Mouse (Mus musculus) G1E (cell line): ENCODE measurements around the gene Igsf9b. TPM values are rescaled to one million over a fixed set of nuclear protein-coding genes. Genes with fewer than 3 reads are reported as not detected.

ENCODE experiments used
- ATAC-seq: 2 replicates; pipeline ENCODE4 v1.8.0; 2016; ENCODE audit warnings: mild to moderate bottlenecking; ENCODE audit not compliant: insufficient number of reproducible peaks, poor library complexity, low FRiP score, severe bottlenecking; ENCODE audit errors: extremely low read depth
- DNase-seq: peaks from one replicate; pipeline ENCODE4 v3.0.0; 2012; ENCODE audit warnings: low spot score
- H3K27me3 ChIP-seq: 2 replicates; pipeline ENCODE4 v1.6.1; 2012; ENCODE audit warnings: mild to moderate bottlenecking, low read length, inconsistent platforms; ENCODE audit not compliant: insufficient read depth
- H3K36me3 ChIP-seq: replicated peaks from 2 replicates; pipeline ENCODE3; 2012; ENCODE audit warnings: mild to moderate bottlenecking, inconsistent platforms
- H3K4me1 ChIP-seq: 2 replicates; pipeline ENCODE4 v1.6.1; 2012; ENCODE audit warnings: low read depth, low read length, inconsistent platforms, mixed read lengths; ENCODE audit not compliant: insufficient read depth
- H3K4me3 ChIP-seq: 2 replicates; pipeline ENCODE4 v1.5.1; 2012; ENCODE audit warnings: low read depth, mild to moderate bottlenecking, inconsistent platforms, low read length, moderate library complexity, mixed read lengths
- H3K9me3 ChIP-seq: replicated peaks from 2 replicates; pipeline ENCODE4 v1.6.1; 2012; ENCODE audit warnings: inconsistent platforms
- CTCF ChIP-seq: IDR thresholded peaks from 2 replicates; pipeline ENCODE4 v1.5.1; 2012; ENCODE audit warnings: low read depth, low read length, inconsistent platforms, mixed read lengths
- GATA1 ChIP-seq: IDR thresholded peaks from 2 replicates; pipeline ENCODE4 v1.6.1; 2012; ENCODE audit warnings: borderline replicate concordance, low read length, inconsistent platforms, mixed read lengths
- GATA2 ChIP-seq: IDR thresholded peaks from 2 replicates; pipeline ENCODE4 v1.6.1; 2012; ENCODE audit warnings: low read depth, low read length, inconsistent platforms, borderline replicate concordance
- POLR2AphosphoS5 ChIP-seq: IDR thresholded peaks from 2 replicates; pipeline ENCODE4 v1.6.1; 2012; ENCODE audit warnings: low read depth, low read length, inconsistent platforms; ENCODE audit not compliant: insufficient replicate concordance
- TAL1 ChIP-seq: conservative IDR thresholded peaks from 2 replicates; pipeline ENCODE4 v1.6.1; 2012; ENCODE audit warnings: low read depth, low read length, inconsistent platforms, mixed read lengths
- polyA plus RNA-seq: library from polyadenylated mRNA; stranded (reverse); fragments of >175 nt; gene quantifications from 2 replicates; pipeline ENCODE4 v1.2.3, GENCODE M21; 2012
- total RNA-seq, 2 experiments: library from RNA; stranded (forward) in 1 of 2; stranded (reverse) in 1 of 2; fragments of 200-1000 nt in 1 of 2; fragments of >200 nt in 1 of 2; fragmentation: Nextera tagmentation in 1 of 2; gene quantifications; 2 replicates each; pipeline ENCODE4 v1.2.3; 2014 to 2017

Gene Igsf9b
- total and polyA plus RNA-seq, 3 experiments: 0.11 TPM; not detected in 2

DNA sequence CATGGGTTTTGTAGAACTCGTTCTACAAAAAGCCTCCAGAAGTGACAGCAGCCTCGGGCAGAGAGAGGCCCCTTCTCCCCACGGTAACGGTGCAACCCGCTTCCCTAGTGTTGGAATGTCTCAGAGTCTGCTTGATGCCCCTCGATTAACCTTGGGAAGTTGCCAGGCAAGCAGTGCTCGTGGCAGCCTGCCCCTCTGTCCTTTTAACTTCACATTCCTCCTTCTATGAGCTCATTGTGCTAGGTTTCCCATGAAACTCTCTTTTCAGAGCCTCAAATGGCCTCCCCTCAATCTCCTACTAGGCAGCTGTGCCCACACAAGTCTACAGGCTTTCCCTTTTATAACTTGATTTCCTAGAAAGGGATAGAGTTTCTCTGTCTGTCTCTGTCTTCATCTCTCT is 10.6 kb upstream of the Igsf9b start:
- DNase-seq (no peak), ATAC-seq (no peak)

GRCm38 (mm10) chr9:27289543-27290308 is 9.3 kb upstream of the Igsf9b start:
- H3K4me3 ChIP-seq: no peak overlapping the region

More for the DNA sequence above, 10.6 kb upstream of the Igsf9b start:
- H3K27me3 ChIP-seq: no peaks in the 10 kb centered on the region
- H3K36me3 ChIP-seq: no peaks in the 10 kb centered on the region
- 0 out of 2 replicates have a peak, but pooled peaks cover 5% of the 10 kb centered on the region for H3K9me3 ChIP-seq
- no peaks in the 10 kb centered on the region for H3K4me1 ChIP-seq
- no peak for TF ChIP-seq GATA1
- TF ChIP-seq POLR2AphosphoS5: no peak
- TF ChIP-seq GATA2: no peak
- TF ChIP-seq CTCF: no peak
- no peak for TF ChIP-seq TAL1
- H3K4me3 ChIP-seq: no peak overlapping the region

DNA sequence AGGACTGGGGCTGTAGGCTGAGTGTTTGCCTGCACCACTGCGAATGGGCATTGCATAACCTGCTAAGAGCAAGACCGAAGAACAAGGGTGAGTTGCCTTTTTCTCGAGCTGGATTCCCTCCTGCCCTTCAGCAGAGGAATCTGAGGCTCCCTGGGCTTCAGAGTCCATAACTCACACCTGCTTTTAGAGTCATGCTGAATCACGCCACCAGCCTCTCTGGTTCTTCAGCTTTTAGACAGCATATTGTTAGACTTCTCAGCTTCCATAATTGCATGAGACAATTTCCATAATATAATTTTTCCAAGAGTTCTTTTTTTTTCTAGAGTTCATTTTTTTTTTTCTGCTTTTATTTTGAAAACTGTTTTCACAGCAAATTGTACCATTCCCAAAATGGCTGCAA is 4.6 kb upstream of the Igsf9b start:
- DNase-seq: no peak
- Histone ChIP-seq H3K4me3 (no peak overlapping the region), H3K27me3 (no peaks in the 10 kb centered on the region), H3K36me3 (no peaks in the 10 kb centered on the region), H3K9me3 (peaks cover 6% of the 10 kb centered on the region), H3K4me1 (no peaks in the 10 kb centered on the region)
- TF ChIP-seq CTCF (no peak), TAL1 (no peak), GATA2 (no peak), GATA1 (no peak), POLR2AphosphoS5 (no peak)
- ATAC-seq: no peak

More at GRCm38 (mm10) chr9:27289543-27290308, 9.3 kb upstream of the Igsf9b start:
- Histone ChIP-seq H3K36me3 (no peaks in the 10 kb centered on the region), H3K27me3 (no peaks in the 10 kb centered on the region), H3K4me1 (no peaks in the 10 kb centered on the region), H3K9me3 (0 out of 2 replicates have a peak, but pooled peaks cover 5% of the 10 kb centered on the region)
- TF ChIP-seq TAL1 (no peak), GATA2 (no peak), POLR2AphosphoS5 (no peak), CTCF (no peak), GATA1 (no peak)
- no peak for ATAC-seq
- DNase-seq: no peak

DNA sequence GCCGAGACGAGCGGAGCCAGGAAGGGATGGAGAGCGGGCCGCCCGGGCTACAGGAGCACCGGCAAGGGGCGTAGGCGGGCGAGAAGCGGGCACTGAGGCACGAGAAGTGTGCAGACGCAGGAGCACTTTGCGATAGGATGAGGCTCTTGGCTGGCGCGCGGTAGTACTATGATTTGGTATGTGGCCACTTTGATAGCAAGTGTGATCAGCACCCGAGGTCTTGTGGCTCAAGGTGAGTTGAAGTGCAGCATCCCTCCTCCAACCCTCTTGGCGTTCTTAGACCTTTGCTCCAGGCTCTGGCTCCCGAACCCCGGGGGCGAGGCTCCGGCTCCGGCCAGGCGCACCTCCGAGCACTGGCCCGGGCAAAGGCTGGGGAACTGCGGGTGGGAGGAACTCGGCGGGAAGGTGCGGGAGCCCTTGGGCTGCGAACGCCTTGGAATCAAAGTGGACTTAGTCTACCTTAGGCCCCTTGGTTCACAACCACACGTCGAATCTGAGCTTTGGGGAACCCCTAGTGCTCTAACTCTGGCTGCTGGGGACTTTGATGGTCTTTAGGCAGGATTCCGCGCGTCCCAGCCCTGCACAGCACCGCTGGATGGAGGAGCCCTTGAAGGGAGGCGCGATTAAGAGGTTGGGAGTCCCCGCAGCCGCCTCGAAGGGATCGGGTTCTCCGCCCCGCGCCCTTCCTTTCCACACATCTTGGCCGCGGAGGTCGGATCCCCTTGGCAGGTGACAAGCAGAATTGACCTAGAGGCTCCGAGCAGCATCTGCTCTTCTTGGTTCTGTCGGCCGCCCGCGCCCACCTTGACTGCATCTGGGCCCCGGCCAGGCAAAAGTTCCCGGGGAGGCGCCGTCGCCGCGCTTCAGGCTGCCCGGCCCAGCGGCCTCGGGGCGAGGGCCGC is 533 bp downstream of the Igsf9b start:
- TF ChIP-seq GATA1 (no peak), POLR2AphosphoS5 (no peak), GATA2 (no peak), TAL1 (no peak)
- no peaks in the 10 kb centered on the region; the same call in 1 of the 2 replicates for H3K27me3 ChIP-seq
- no peak for ATAC-seq

GRCm38 (mm10) chr9:27300188-27300691 is 1.2 kb downstream of the Igsf9b start:
- no peaks in the 10 kb centered on the region for H3K36me3 ChIP-seq
- no peaks in the 10 kb centered on the region; the same call in 1 of the 2 replicates for H3K27me3 ChIP-seq
- ATAC-seq (no peak), DNase-seq (no peak)
- H3K4me1 ChIP-seq: no peaks in the 10 kb centered on the region
- no peak for TF ChIP-seq CTCF
- peaks cover 38% of the 10 kb centered on the region for H3K9me3 ChIP-seq
- H3K4me3 ChIP-seq: no peak overlapping the region

More for the DNA sequence above, 533 bp downstream of the Igsf9b start:
- H3K36me3 ChIP-seq: no peaks in the 10 kb centered on the region
- H3K4me3 ChIP-seq: no peak overlapping the region
- H3K4me1 ChIP-seq: no peaks in the 10 kb centered on the region
- peaks cover 33% of the 10 kb centered on the region for H3K9me3 ChIP-seq
- no peak for DNase-seq

DNA sequence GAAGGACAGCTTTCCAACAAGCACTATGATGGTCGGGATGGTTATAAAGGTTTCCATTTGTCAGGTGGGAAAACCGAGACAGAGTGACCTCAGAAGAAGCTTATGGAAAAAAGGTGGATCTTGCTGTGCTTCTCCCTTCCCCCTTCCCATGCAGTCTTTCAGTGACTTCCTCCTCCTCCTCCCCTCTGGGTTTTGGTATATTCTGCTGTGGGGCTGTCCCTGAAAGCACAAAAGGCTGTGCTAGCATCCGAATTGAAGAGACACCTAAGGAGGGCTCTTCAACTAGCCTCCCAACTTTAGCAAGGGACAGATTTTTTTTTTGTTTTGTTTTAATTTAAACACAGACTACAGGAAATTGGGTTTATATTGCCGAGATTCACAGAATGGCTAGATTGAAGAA is 1.7 kb downstream of the Igsf9b start:
- peaks cover 38% of the 10 kb centered on the region for H3K9me3 ChIP-seq
- no peak overlapping the region for H3K4me3 ChIP-seq
- no peaks in the 10 kb centered on the region; the same call in 1 of the 2 replicates for H3K27me3 ChIP-seq
- no peak for ATAC-seq
- no peaks in the 10 kb centered on the region for H3K4me1 ChIP-seq
- no peaks in the 10 kb centered on the region for H3K36me3 ChIP-seq
- TF ChIP-seq CTCF: no peak
- TF ChIP-seq POLR2AphosphoS5: no peak
- TF ChIP-seq GATA1: no peak
- no peak for TF ChIP-seq GATA2
- TF ChIP-seq TAL1: no peak
- DNase-seq: no peak
